Mouse (Mus musculus) spleen, adult 2 months (tissue): ENCODE results near the gene Ier5l.

Experiments
- CTCF ChIP-seq: fragments of 200-500 bp; IDR thresholded peaks from 2 replicates; pipeline ENCODE4 v1.5.1; 2011; ENCODE audit warnings: mild to moderate bottlenecking, inconsistent platforms; ENCODE audit not compliant: insufficient read depth, insufficient read length, insufficient replicate concordance; ENCODE audit errors: extremely low read depth
- POLR2A ChIP-seq: fragments of 200-500 bp; IDR thresholded peaks from 2 replicates; pipeline ENCODE4 v1.6.1; 2011; ENCODE audit warnings: low read depth, low read length, inconsistent platforms

GRCm38 (mm10) chr2:30453570-30453969 lies 20.4 kb downstream of the Ier5l start:
- TF ChIP-seq POLR2A (no peak), CTCF (no peak)
